Mouse (Mus musculus): Measurements from ENCODE around the gene Ssxb6.
"Not testable (repeated sequence)": the region's sequence is repeated elsewhere in the genome, so short reads cannot be mapped to it uniquely, and the experiment has no call there.

Ssxb6 gene

GRCm38 (mm10) chrX:8548155-8548554, at the start of gene Ssxb6:
TSS of gene Ssxb6 (minus strand) at chrX:8548255.
- not testable (repeated sequence) for DNase-seq (ENCODE audit: low spot score)

- not testable (repeated sequence) for DNase-seq (ENCODE audit: low spot score)
Measured at GRCm38 (mm10) chrX:8591716-8592115, 43.7 kb upstream of the Ssxb6 start, which contains the start of gene Ssxb3. TSS of gene Ssxb3 (minus strand) at chrX:8591816.

- DNase-seq (ENCODE audit: low spot score), result no peak
Measured at GRCm38 (mm10) chrX:8524854-8525253, 23.2 kb downstream of the Ssxb6 start, which contains the start of gene Gm14459. TSS of gene Gm14459 (minus strand) at chrX:8524954.

Measured in embryo, embryonic 10.5 days (tissue).